Mouse (Mus musculus): ENCODE measurements at regions not wholly inside any gene's neighbourhood (a gene's known extent, or its start where the extent isn't known, plus 50 kb on each side); places are given as distances from the start of the nearest gene placed in this dataset.

- no peak overlapping the region for H3K4me2 ChIP-seq (replicated peaks; ENCODE audit: low read depth, low read length, severe bottlenecking)
- no peaks in the 10 kb centered on the region for H3K36me3 ChIP-seq (ENCODE audit: control insufficient read depth, insufficient read depth, low read length)
- peaks cover 2% of the 10 kb centered on the region; the same call in 1 of the 2 replicates for H3K4me1 ChIP-seq (ENCODE audit: control insufficient read depth, insufficient read depth, low read length)
- no peak for ATAC-seq (ENCODE audit: low FRiP score, low read depth)
- 54% methylated on average over 4 of the region's 4 CpGs for WGBS
- H3K9ac ChIP-seq (ENCODE audit: low read depth, low read length, severe bottlenecking): no peak overlapping the region
- peak; percentile 32 for DNase-seq (ENCODE audit: low spot score)
- H3K27me3 ChIP-seq (ENCODE audit: control insufficient read depth, insufficient read depth, low read length): no peaks in the 10 kb centered on the region
- H3K27ac ChIP-seq (replicated peaks; ENCODE audit: low read depth, low read length): no peak overlapping the region
- TF ChIP-seq POLR2A (IDR thresholded peaks at IDR 0.05; ENCODE audit: borderline replicate concordance, extremely low read depth, insufficient read depth, insufficient read length): no peak
- no peaks in the 10 kb centered on the region for H3K9me3 ChIP-seq (ENCODE audit: control insufficient read depth, low read length)
- H3K4me3 ChIP-seq (replicated peaks; ENCODE audit: low read length): no peak overlapping the region
Observed at GRCm38 (mm10) chr2:128386846-128387621, 204.0 kb upstream of the Spdye4c start.

- no peak for DNase-seq (ENCODE audit: low spot score)
Observed at GRCm38 (mm10) chr2:128387851-128388471, 203.0 kb upstream of the Spdye4c start.

GRCm38 (mm10) chr2:128388883-128389470 lies 202.0 kb upstream of the Spdye4c start:
- TF ChIP-seq POLR2A (IDR thresholded peaks at IDR 0.05; ENCODE audit: borderline replicate concordance, extremely low read depth, insufficient read depth, insufficient read length): no peak
- H3K4me2 ChIP-seq (replicated peaks; ENCODE audit: low read depth, low read length, severe bottlenecking): no peak overlapping the region
- peaks cover 9% of the 10 kb centered on the region; the same call in 1 of the 2 replicates for H3K4me1 ChIP-seq (ENCODE audit: control insufficient read depth, insufficient read depth, low read length)
- no peak for ATAC-seq (ENCODE audit: low FRiP score, low read depth)
- peak; percentile 38 for DNase-seq (ENCODE audit: low spot score)
- H3K27ac ChIP-seq (replicated peaks; ENCODE audit: low read depth, low read length): no peak overlapping the region
- no peak overlapping the region for H3K4me3 ChIP-seq (replicated peaks; ENCODE audit: low read length)
- WGBS: 26% methylated on average over 7 of the region's 7 CpGs
- no peak overlapping the region for H3K9ac ChIP-seq (ENCODE audit: low read depth, low read length, severe bottlenecking)
- no peaks in the 10 kb centered on the region for H3K27me3 ChIP-seq (ENCODE audit: control insufficient read depth, insufficient read depth, low read length)
- H3K9me3 ChIP-seq (ENCODE audit: control insufficient read depth, low read length): no peaks in the 10 kb centered on the region
- no peaks in the 10 kb centered on the region for H3K36me3 ChIP-seq (ENCODE audit: control insufficient read depth, insufficient read depth, low read length)

More at GRCm38 (mm10) chr2:128387851-128388471, 203.0 kb upstream of the Spdye4c start:
- no peak overlapping the region for H3K9ac ChIP-seq (ENCODE audit: low read depth, low read length, severe bottlenecking)
- no peak for ATAC-seq (ENCODE audit: low FRiP score, low read depth)
- H3K36me3 ChIP-seq (ENCODE audit: control insufficient read depth, insufficient read depth, low read length): no peaks in the 10 kb centered on the region
- H3K9me3 ChIP-seq (ENCODE audit: control insufficient read depth, low read length): no peaks in the 10 kb centered on the region
- no peaks in the 10 kb centered on the region for H3K27me3 ChIP-seq (ENCODE audit: control insufficient read depth, insufficient read depth, low read length)
- no peak overlapping the region for H3K4me3 ChIP-seq (replicated peaks; ENCODE audit: low read length)
- H3K27ac ChIP-seq (replicated peaks; ENCODE audit: low read depth, low read length): no peak overlapping the region
- no peak overlapping the region for H3K4me2 ChIP-seq (replicated peaks; ENCODE audit: low read depth, low read length, severe bottlenecking)
- peaks cover 2% of the 10 kb centered on the region; the same call in 1 of the 2 replicates for H3K4me1 ChIP-seq (ENCODE audit: control insufficient read depth, insufficient read depth, low read length)
- TF ChIP-seq POLR2A (IDR thresholded peaks at IDR 0.05; ENCODE audit: borderline replicate concordance, extremely low read depth, insufficient read depth, insufficient read length): no peak
- 91% methylated on average over 8 of the region's 8 CpGs for WGBS

- no peaks in the 10 kb centered on the region for H3K36me3 ChIP-seq (ENCODE audit: control insufficient read depth, insufficient read depth, low read length)
- no peak overlapping the region for H3K9ac ChIP-seq (ENCODE audit: low read depth, low read length, severe bottlenecking)
- H3K9me3 ChIP-seq (ENCODE audit: control insufficient read depth, low read length): no peaks in the 10 kb centered on the region
- no peak for ATAC-seq (ENCODE audit: low FRiP score, low read depth)
- peaks cover 13% of the 10 kb centered on the region; the same call in 1 of the 2 replicates for H3K4me1 ChIP-seq (ENCODE audit: control insufficient read depth, insufficient read depth, low read length)
- H3K27me3 ChIP-seq (ENCODE audit: control insufficient read depth, insufficient read depth, low read length): 0 out of 2 replicates have a peak, but pooled peaks cover 3% of the 10 kb centered on the region
- DNase-seq (ENCODE audit: low spot score): no peak
- H3K4me3 ChIP-seq (replicated peaks; ENCODE audit: low read length): no peak overlapping the region
- H3K4me2 ChIP-seq (replicated peaks; ENCODE audit: low read depth, low read length, severe bottlenecking): peak overlapping the region; percentile 22; the same call in 1 of the 2 replicates
- no peak overlapping the region for H3K27ac ChIP-seq (replicated peaks; ENCODE audit: low read depth, low read length)
- no peak for TF ChIP-seq POLR2A (IDR thresholded peaks at IDR 0.05; ENCODE audit: borderline replicate concordance, extremely low read depth, insufficient read depth, insufficient read length)
- WGBS: 14% methylated on average over 9 of the region's 9 CpGs
Observed at GRCm38 (mm10) chr2:128392344-128392743, 198.7 kb upstream of the Spdye4c start.

GRCm38 (mm10) chr2:128393401-128393800 lies 197.6 kb upstream of the Spdye4c start:
- Histone ChIP-seq H3K9me3 (ENCODE audit: control insufficient read depth, low read length) (no peaks in the 10 kb centered on the region), H3K4me1 (ENCODE audit: control insufficient read depth, insufficient read depth, low read length) (peaks cover 13% of the 10 kb centered on the region; the same call in 1 of the 2 replicates), H3K27ac (replicated peaks; ENCODE audit: low read depth, low read length) (no peak overlapping the region), H3K36me3 (ENCODE audit: control insufficient read depth, insufficient read depth, low read length) (no peaks in the 10 kb centered on the region), H3K4me2 (replicated peaks; ENCODE audit: low read depth, low read length, severe bottlenecking) (no peak overlapping the region), H3K9ac (ENCODE audit: low read depth, low read length, severe bottlenecking) (no peak overlapping the region), H3K27me3 (ENCODE audit: control insufficient read depth, insufficient read depth, low read length) (0 out of 2 replicates have a peak, but pooled peaks cover 3% of the 10 kb centered on the region), H3K4me3 (replicated peaks; ENCODE audit: low read length) (no peak overlapping the region)
- WGBS: 13% methylated on average over 8 of the region's 8 CpGs
- no peak for ATAC-seq (ENCODE audit: low FRiP score, low read depth)
- TF ChIP-seq POLR2A (IDR thresholded peaks at IDR 0.05; ENCODE audit: borderline replicate concordance, extremely low read depth, insufficient read depth, insufficient read length): no peak
- DNase-seq (ENCODE audit: low spot score): no peak

All from limb, embryonic 14.5 days (tissue).